Mouse (Mus musculus): Measurements from ENCODE around the gene Arhgap5. TPM values are rescaled to one million over a fixed set of nuclear protein-coding genes. Genes with fewer than 3 reads are reported as not detected.
A peak's percentile ranks its signal among the peaks of the same experiment; 100 is the strongest.

Arhgap5 gene
- 33.4 and 35.3 TPM in 2 replicates for polyA plus RNA-seq (2015; fragmentation: Nextera tagmentation; extraction: Ambion mirVana)

DNA sequence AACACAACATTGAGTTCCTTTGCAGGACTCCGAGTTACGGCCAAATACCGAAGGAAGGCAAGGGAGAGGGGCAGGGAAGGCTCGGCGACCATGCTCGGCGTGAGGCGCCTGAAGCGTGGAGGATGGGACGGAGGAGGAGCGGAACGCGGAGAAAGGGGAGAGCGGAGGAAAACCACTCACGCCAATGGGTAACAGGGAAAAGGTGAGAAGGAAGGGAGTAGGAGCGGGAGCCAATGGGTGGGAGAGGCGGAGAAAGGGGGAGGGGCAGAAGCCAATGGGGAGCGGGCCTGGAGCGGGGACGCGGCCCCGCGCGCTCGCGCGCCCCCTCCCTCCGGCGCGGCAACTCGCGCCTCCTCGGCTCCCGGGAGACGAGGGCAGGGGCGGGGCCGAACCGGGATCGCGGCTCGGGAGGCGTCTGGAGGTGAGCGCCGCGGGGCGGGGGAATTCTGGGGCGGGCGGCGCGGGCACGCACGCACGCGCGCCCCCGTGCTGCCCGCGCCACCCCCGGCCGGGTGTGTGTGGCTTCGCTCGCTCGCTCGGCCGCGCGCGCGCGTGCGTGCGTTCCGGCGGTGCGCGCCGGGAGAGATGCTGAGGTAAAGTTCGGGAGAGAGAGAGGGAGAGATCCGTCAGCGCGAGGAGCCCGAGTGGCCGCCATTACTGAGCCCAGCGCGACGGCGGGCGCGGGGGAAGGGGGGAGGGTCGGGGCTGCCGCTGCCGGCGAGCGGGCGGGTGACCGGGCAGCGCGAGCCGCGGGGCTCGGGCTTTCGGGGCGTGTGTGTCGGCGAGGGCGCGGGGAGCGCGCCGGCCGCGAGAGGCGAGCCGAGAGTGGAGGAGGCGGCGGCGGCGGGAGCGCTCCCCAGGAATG lies at the start of gene Arhgap5:
TSS of gene Arhgap5 (plus strand) at position 517 of the 865 bp plus-strand sequence.
- peak within 1 kb of the TSS; percentile 87 for H3K4me2 ChIP-seq (ENCODE audit: low read length)
- peak within 1 kb of the TSS; percentile 100 for H3K27ac ChIP-seq (ENCODE audit: low read depth, low read length)
- H3K36me3 ChIP-seq (ENCODE audit: control insufficient read depth, insufficient read depth, low read length), result no peaks in the 10 kb centered on the region
- H3K9ac ChIP-seq (ENCODE audit: low read depth, low read length), result peak within 1 kb of the TSS; percentile 97
- under 1% methylated on average over 61 of the region's 119 CpGs for WGBS
- H3K9me3 ChIP-seq (ENCODE audit: control insufficient read depth, low read length), result no peaks in the 10 kb centered on the region
- H3K4me1 ChIP-seq (ENCODE audit: control insufficient read depth, insufficient read depth, low read depth, low read length), result peaks cover 3% of the 10 kb centered on the region; the same call in 1 of the 2 replicates
- peak; percentile 97 for ATAC-seq
- H3K27me3 ChIP-seq (replicated peaks; ENCODE audit: control insufficient read depth, insufficient read depth, low read length), result no peaks in the 10 kb centered on the region
- peak within 1 kb of the TSS; percentile 99 for H3K4me3 ChIP-seq (ENCODE audit: low read length)

- H3K4me3 ChIP-seq (ENCODE audit: low read length), result no peak overlapping the region
- H3K27me3 ChIP-seq (replicated peaks; ENCODE audit: control insufficient read depth, insufficient read depth, low read length), result no peaks in the 10 kb centered on the region
- ATAC-seq, result no peak
- no peak overlapping the region for H3K4me2 ChIP-seq (ENCODE audit: low read length)
- no peaks in the 10 kb centered on the region for H3K9me3 ChIP-seq (ENCODE audit: control insufficient read depth, low read length)
- no peaks in the 10 kb centered on the region for H3K4me1 ChIP-seq (ENCODE audit: control insufficient read depth, insufficient read depth, low read depth, low read length)
- no peaks in the 10 kb centered on the region for H3K36me3 ChIP-seq (ENCODE audit: control insufficient read depth, insufficient read depth, low read length)
- no peak overlapping the region for H3K27ac ChIP-seq (ENCODE audit: low read depth, low read length)
- no peak overlapping the region for H3K9ac ChIP-seq (ENCODE audit: low read depth, low read length)
Observed at GRCm38 (mm10) chr12:52464593-52464992, 39.2 kb upstream of the Arhgap5 start.

GRCm38 (mm10) chr12:52471621-52472020 lies 32.2 kb upstream of the Arhgap5 start:
- H3K4me3 ChIP-seq (ENCODE audit: low read length), result no peak overlapping the region
- no peak overlapping the region for H3K4me2 ChIP-seq (ENCODE audit: low read length)
- ATAC-seq, result no peak
- H3K27me3 ChIP-seq (replicated peaks; ENCODE audit: control insufficient read depth, insufficient read depth, low read length), result no peaks in the 10 kb centered on the region
- H3K9ac ChIP-seq (ENCODE audit: low read depth, low read length), result no peak overlapping the region
- H3K36me3 ChIP-seq (ENCODE audit: control insufficient read depth, insufficient read depth, low read length), result no peaks in the 10 kb centered on the region
- H3K27ac ChIP-seq (ENCODE audit: low read depth, low read length), result no peak overlapping the region
- H3K9me3 ChIP-seq (ENCODE audit: control insufficient read depth, low read length), result no peaks in the 10 kb centered on the region
- no peaks in the 10 kb centered on the region for H3K4me1 ChIP-seq (ENCODE audit: control insufficient read depth, insufficient read depth, low read depth, low read length)
- 84% methylated on average over 4 of the region's 4 CpGs for WGBS

DNA sequence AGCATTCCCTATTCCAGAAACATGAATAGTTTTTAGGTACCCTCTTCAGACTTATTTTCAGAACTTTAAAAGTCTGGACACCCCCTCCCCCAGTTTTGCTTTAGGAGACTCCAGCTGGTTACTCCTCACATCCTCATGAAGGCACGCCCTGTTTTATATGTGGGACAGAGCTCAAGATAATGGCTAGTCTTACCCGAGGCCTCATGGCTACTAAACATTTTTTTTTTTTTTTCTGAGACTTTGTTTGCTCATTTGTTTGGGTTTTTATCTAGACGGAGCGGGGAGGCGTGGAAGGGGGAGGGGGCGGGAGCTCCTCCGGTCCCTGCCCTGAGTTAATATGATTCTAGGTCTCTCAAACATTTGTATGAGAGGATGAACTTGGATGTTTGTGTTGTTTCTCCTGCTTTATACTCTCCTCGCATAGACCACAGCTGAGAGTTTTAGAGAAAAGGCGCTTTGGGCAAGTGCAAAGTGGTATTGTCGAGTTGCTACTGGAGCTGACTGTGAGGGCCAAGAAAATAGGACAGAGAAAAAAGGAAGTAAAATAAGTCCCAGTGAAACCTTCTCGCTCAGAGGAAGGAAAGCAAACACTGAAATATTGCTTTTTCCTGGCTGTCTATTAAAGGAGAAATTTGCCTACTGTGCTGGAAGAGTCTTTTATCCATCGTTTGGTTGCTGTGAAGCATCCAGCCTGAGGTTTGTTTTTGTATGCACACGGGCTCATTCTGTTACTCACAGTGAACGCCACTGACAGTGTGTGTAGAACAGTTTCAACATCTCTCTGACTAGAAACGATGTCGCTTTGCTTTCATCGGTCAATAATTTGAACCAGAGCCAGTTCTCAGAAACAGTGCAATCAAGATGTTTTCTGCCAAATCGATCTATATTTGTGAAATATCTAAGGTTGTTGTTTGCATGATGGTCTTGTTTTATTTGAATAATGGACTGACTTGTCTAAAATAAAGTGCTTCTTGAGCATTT lies 29.5 kb upstream of the Arhgap5 start:
- ATAC-seq, result peak; percentile 82
- no peak overlapping the region for H3K9ac ChIP-seq (ENCODE audit: low read depth, low read length)
- H3K4me3 ChIP-seq (ENCODE audit: low read length), result no peak overlapping the region
- no peaks in the 10 kb centered on the region for H3K4me1 ChIP-seq (ENCODE audit: control insufficient read depth, insufficient read depth, low read depth, low read length)
- peak overlapping the region; percentile 42 for H3K4me2 ChIP-seq (ENCODE audit: low read length)
- peak overlapping the region; percentile 61 for H3K27ac ChIP-seq (ENCODE audit: low read depth, low read length)
- no peaks in the 10 kb centered on the region for H3K9me3 ChIP-seq (ENCODE audit: control insufficient read depth, low read length)
- no peaks in the 10 kb centered on the region for H3K27me3 ChIP-seq (replicated peaks; ENCODE audit: control insufficient read depth, insufficient read depth, low read length)
- WGBS, result 40% methylated on average over 18 of the region's 18 CpGs
- no peaks in the 10 kb centered on the region for H3K36me3 ChIP-seq (ENCODE audit: control insufficient read depth, insufficient read depth, low read length)

- no peak overlapping the region for H3K27ac ChIP-seq (ENCODE audit: low read depth, low read length)
- ATAC-seq, result no peak
- H3K36me3 ChIP-seq (ENCODE audit: control insufficient read depth, insufficient read depth, low read length), result no peaks in the 10 kb centered on the region
- no peaks in the 10 kb centered on the region for H3K9me3 ChIP-seq (ENCODE audit: control insufficient read depth, low read length)
- 70% methylated on average over 6 of the region's 6 CpGs for WGBS
- no peaks in the 10 kb centered on the region for H3K4me1 ChIP-seq (ENCODE audit: control insufficient read depth, insufficient read depth, low read depth, low read length)
- H3K4me3 ChIP-seq (ENCODE audit: low read length), result no peak overlapping the region
- no peak overlapping the region for H3K4me2 ChIP-seq (ENCODE audit: low read length)
- no peak overlapping the region for H3K9ac ChIP-seq (ENCODE audit: low read depth, low read length)
- no peaks in the 10 kb centered on the region for H3K27me3 ChIP-seq (replicated peaks; ENCODE audit: control insufficient read depth, insufficient read depth, low read length)
Observed at GRCm38 (mm10) chr12:52476036-52476435, 27.7 kb upstream of the Arhgap5 start.

- Histone ChIP-seq H3K4me2 (ENCODE audit: low read length) (no peak overlapping the region), H3K27ac (ENCODE audit: low read depth, low read length) (no peak overlapping the region), H3K9me3 (ENCODE audit: control insufficient read depth, low read length) (no peaks in the 10 kb centered on the region), H3K27me3 (replicated peaks; ENCODE audit: control insufficient read depth, insufficient read depth, low read length) (no peaks in the 10 kb centered on the region), H3K4me1 (ENCODE audit: control insufficient read depth, insufficient read depth, low read depth, low read length) (no peaks in the 10 kb centered on the region), H3K4me3 (ENCODE audit: low read length) (no peak overlapping the region), H3K9ac (ENCODE audit: low read depth, low read length) (no peak overlapping the region), H3K36me3 (ENCODE audit: control insufficient read depth, insufficient read depth, low read length) (no peaks in the 10 kb centered on the region)
- no peak for ATAC-seq
- WGBS, result 68% methylated on average over 8 of the region's 8 CpGs
Observed at GRCm38 (mm10) chr12:52478611-52479010, 25.2 kb upstream of the Arhgap5 start.

- WGBS, result 82% methylated on average over 6 of the region's 6 CpGs
- ATAC-seq, result no peak
- H3K36me3 ChIP-seq (ENCODE audit: control insufficient read depth, insufficient read depth, low read length), result no peaks in the 10 kb centered on the region
- H3K4me1 ChIP-seq (ENCODE audit: control insufficient read depth, insufficient read depth, low read depth, low read length), result no peaks in the 10 kb centered on the region
- no peak overlapping the region for H3K4me2 ChIP-seq (ENCODE audit: low read length)
- H3K9ac ChIP-seq (ENCODE audit: low read depth, low read length), result no peak overlapping the region
- no peaks in the 10 kb centered on the region for H3K27me3 ChIP-seq (replicated peaks; ENCODE audit: control insufficient read depth, insufficient read depth, low read length)
- no peak overlapping the region for H3K4me3 ChIP-seq (ENCODE audit: low read length)
- no peak overlapping the region for H3K27ac ChIP-seq (ENCODE audit: low read depth, low read length)
- no peaks in the 10 kb centered on the region for H3K9me3 ChIP-seq (ENCODE audit: control insufficient read depth, low read length)
Observed at GRCm38 (mm10) chr12:52479323-52479722, 24.4 kb upstream of the Arhgap5 start.

DNA sequence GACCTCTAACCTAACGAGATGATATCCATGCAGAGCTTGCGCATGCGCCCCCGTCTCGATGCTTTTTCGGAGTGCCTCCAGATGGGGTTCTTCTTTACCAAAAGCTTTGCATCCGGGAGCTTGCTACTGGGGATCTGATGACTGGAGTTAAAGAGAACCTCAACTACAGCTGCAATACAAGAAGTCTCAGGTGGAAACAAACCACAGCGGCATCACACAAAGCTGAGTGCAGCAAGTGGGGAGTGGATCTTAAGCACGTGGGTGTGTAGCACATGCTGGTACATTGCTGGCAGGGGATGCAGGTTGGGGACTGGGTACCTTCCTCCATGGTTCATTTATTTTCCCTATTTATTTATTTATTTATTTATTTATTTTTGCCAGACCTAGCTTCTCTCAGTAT lies 22.9 kb upstream of the Arhgap5 start:
- no peaks in the 10 kb centered on the region for H3K4me1 ChIP-seq (ENCODE audit: control insufficient read depth, insufficient read depth, low read depth, low read length)
- no peaks in the 10 kb centered on the region for H3K36me3 ChIP-seq (ENCODE audit: control insufficient read depth, insufficient read depth, low read length)
- 81% methylated on average over 9 of the region's 9 CpGs for WGBS
- no peak for ATAC-seq
- no peaks in the 10 kb centered on the region for H3K27me3 ChIP-seq (replicated peaks; ENCODE audit: control insufficient read depth, insufficient read depth, low read length)
- no peak overlapping the region for H3K4me3 ChIP-seq (ENCODE audit: low read length)
- H3K4me2 ChIP-seq (ENCODE audit: low read length), result no peak overlapping the region
- H3K9me3 ChIP-seq (ENCODE audit: control insufficient read depth, low read length), result no peaks in the 10 kb centered on the region
- no peak overlapping the region for H3K9ac ChIP-seq (ENCODE audit: low read depth, low read length)
- no peak overlapping the region for H3K27ac ChIP-seq (ENCODE audit: low read depth, low read length)

Measured in hindbrain, embryonic 16.5 days (tissue).